Mouse (Mus musculus) WW6 (cell line): Measurements from ENCODE around the gene Pif1.

Source experiments
- DNase-seq: peaks from one replicate; pipeline ENCODE4 v3.0.0-alpha.2; 2013; ENCODE audit warnings: low read depth, low spot score

Gene Pif1

GRCm38 (mm10) chr9:65586406-65587269 is at the start of gene Pif1:
Gene Pif1 (plus strand): TSS chr9:65587160.
- no peak for DNase-seq

GRCm38 (mm10) chr9:65537901-65538630 is 48.9 kb upstream of the Pif1 start:
- DNase-seq: no peak

DNA sequence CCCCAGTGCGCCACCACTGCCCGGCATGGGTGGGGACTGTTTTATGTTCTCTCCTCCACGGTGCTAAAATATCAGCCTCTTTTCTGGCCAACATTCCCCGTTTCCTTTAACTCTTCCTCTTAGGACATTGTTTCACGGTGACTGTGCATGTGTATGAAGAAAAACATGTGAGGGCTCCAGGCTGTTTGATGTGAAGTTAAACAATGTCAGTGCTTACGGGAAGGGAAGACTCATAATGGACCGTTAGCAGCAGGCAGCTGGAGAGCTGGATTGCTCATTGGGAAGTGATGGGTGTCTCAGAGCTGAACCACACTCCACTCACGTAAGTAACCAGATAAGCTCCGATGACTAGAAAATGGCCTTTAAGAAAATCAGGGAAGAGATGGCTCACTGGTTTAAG is 47.3 kb upstream of the Pif1 start:
- DNase-seq: no peak

DNA sequence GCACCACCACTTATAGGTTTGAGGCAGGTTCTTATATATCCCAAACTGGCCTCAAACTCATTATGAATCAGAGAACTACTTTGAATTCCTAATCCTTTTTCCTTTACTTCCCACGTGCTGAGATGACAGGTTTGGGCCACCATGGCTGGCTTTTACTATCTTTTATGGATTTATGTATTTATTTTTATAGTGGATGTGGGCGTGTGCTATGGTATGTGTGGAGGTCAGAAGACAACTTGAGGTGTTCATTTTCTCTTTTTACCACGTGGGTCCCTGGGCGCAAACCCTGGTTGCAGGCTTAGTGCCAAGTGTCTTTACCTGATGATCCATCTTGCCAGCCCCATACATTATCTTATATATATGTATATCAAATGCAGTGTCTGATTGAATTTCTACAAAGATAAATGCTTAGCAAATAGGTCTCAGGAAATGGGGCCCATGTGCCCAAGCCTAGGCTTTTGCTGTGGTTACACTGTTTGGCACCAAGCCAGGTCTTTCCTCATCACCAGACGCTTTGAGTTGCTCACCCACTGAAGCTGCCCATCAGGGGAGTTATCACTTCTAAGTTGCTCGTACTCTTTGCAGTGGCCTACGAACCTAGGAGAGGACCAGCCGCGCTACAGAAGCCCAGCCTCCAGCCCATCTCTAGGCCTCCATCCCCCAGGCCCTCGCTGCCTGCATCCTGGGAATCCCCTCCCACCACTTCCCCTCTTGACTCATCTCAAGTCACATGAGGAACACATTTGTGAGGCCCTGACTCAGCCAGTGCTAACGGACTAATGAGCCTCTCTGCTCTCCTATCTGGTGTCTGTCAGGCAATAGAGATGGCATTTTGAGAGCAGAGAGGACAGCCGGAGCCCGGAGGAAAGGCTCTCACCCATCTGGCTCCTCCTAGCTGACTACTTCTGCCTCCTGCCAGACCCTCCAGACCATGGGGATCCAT is 45.6 kb upstream of the Pif1 start:
- no peak for DNase-seq

- DNase-seq: no peak
Measured at GRCm38 (mm10) chr9:65542111-65542524, 44.8 kb upstream of the Pif1 start.

GRCm38 (mm10) chr9:65545635-65546412 is 41.1 kb upstream of the Pif1 start:
- no peak for DNase-seq

DNA sequence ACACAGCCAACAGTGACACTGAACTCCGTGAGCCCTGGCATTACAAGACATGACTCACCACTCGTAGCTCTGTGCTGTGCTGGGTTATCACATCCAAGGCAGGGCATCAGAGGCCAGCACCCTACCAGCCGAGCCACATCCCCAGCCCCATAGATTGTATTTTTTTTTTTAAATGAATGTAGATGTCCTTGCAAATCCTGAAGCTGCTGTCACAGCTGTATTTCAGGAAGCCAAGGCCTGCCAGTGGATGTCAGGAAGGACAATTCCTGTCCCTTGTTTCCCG is 40.6 kb upstream of the Pif1 start:
- DNase-seq: no peak

GRCm38 (mm10) chr9:65547111-65547510 is 39.8 kb upstream of the Pif1 start:
- no peak for DNase-seq

GRCm38 (mm10) chr9:65547844-65548243 is 39.1 kb upstream of the Pif1 start:
- DNase-seq: no peak

DNA sequence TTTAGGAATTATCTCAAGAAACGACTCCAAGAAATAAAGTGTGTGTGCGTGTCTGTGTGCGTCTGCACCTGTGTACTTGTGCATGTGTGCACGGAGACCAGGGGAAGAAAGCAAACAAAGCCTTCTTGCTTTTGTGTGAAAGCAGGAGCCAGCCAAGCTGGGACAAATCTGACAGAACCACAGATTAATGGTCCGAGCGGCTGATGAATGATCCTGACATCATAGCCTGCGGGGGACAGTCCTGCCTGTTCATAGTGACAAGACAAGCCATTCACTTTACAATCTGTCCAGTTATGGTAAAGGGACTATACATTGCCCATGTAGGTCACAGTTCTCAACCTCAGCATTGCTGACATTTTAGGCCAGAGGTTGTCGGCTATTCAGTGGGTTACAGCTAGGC is 38.6 kb upstream of the Pif1 start:
- DNase-seq: no peak

GRCm38 (mm10) chr9:65549139-65549538 is 37.8 kb upstream of the Pif1 start:
- no peak for DNase-seq

DNA sequence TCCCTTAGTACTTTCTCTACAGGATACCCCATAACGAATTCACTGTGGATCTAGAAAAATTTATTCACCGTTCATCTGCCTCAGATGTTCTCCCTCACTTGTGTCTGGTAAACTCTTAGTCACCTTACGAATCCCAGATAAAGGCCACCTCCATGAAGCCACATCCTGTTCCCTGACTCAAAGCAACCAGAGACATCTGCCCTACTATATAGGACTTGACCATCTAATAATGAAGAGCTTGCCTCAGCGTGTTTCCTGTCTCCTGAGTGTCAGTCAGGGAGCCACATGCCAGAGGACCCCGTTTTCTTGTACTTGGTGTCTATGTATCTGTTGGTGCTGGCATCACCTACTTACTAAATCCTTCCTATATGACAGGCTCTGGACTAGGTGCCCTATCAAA is 37.3 kb upstream of the Pif1 start:
- DNase-seq: no peak

GRCm38 (mm10) chr9:65550079-65550831 is 36.7 kb upstream of the Pif1 start:
- no peak for DNase-seq

- DNase-seq: no peak
Measured at GRCm38 (mm10) chr9:65551035-65551434, 35.9 kb upstream of the Pif1 start.

DNA sequence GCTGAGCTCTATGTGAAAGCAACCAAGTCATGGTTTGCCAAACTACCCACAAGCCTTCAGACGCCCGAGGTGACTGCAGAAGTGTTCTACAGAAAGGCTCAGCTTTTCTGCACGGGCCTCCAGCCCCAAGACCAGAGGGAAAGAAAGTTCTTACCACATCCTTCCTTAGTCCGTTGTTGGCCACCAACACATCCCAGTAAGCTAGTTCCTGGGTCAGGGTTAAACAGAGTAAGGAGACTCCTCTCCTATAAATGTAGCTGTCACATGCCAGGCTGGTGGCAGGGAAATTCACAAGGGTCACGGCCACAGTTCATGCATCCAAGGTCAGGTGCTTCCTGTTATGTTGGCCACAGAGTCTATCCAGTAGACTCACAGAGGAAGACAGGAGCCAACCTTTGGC is 34.8 kb upstream of the Pif1 start:
- DNase-seq: no peak

DNA sequence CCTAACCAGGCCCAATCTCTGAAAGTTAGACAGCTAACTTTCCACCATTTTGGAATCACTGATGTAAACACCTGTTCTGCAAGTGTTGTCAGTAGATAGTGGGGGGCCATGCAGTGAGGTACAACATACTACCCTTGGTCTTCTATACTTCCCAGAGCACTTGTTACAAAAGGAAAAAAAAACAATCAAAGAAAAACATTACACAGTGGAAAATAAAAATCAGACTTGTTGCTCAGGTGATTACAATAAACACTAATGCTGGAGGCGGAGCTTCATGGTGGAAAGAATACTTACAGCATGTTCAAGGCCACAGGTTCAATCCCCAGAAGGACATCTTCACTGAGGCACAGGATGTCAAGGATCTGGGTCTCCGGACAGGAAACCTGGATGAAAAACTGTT is 34.2 kb upstream of the Pif1 start:
- no peak for DNase-seq

- DNase-seq: no peak
Measured at GRCm38 (mm10) chr9:65555001-65555405, 32.0 kb upstream of the Pif1 start.

DNA sequence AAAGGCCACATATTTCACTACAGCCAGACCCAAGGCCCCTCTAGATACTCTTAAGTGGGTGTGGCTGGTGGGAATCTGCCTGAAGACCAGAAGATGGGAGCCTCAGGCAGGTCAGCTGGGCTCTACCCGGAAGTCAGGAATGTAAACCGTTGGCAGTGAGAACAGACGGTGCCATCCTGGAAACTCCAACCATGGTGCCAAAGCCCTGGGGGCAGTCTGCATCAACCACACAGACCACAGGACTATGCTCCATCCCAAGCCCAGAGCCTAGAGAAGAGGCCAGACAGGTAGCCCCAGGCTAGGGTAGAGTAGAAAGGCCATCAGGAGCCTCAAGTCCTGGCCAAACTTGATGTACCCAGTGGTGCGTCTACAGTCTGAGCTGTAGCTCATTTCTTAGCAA is 31.3 kb upstream of the Pif1 start:
- DNase-seq: no peak

- DNase-seq: no peak
Measured at GRCm38 (mm10) chr9:65556349-65556748, 30.6 kb upstream of the Pif1 start.

DNA sequence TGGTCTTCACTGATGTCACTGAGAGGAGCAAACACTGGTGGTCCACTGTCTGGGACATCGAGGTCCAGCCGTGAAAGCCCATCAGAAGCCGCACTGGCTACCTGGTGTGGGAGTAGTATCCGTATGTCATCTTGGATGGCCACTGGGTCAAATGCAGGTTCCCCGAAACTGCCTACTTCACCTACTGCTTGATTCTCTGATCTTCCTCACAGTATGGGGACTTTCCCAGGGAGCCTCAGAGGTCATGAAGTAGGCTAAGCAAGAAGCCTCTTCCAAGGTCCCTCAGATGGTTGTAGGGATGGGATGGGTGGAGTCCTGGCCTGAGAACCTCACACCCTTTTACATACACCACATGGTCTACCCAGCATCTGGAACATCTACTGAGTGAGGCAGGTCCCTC is 30.0 kb upstream of the Pif1 start:
- no peak for DNase-seq

DNA sequence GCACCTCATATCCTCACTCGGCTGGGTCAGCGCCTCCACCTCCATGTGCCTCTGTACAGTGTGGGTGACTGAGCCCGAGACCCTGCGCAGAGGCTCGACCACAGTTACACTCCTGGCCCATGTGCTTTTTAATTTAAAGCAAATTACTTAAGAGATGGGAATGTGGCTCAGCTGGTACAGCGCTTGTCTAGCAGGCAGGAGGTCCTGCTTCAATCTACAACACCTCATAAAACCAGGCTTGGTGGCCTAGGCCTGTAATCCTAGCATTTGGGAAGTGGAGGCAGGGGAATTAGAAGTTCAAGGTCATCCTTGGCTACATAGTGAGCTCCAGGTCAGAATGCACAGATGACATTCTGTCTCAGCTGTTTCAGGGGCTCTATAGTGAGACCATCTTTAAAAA is 28.2 kb upstream of the Pif1 start:
- DNase-seq: no peak
